Mouse (Mus musculus) lung, postnatal 36 days (tissue): Measurements from ENCODE around the gene Ccdc124.
"Not testable (repeated sequence)": the region's sequence is repeated elsewhere in the genome, so short reads cannot be mapped to it uniquely, and the experiment has no call there.

ENCODE experiments used
- DNase-seq: peaks from one replicate; pipeline ENCODE4 v3.0.0; 2022; ENCODE audit warnings: mixed read lengths

Gene Ccdc124

GRCm38 (mm10) chr8:70843214-70843773 lies 30.4 kb downstream of the Ccdc124 start:
- DNase-seq = no peak

- DNase-seq = no peak
These were observed 31.3 kb downstream of the Ccdc124 start for GRCm38 (mm10) chr8:70842484-70842883.

- peak; percentile 96 for DNase-seq
These were observed 32.3 kb downstream of the Ccdc124 start for GRCm38 (mm10) chr8:70841147-70842072.

- no peak for DNase-seq
These were observed 33.1 kb downstream of the Ccdc124 start for GRCm38 (mm10) chr8:70840590-70840989.

- peak; percentile 100 for DNase-seq
These were observed 34.1 kb downstream of the Ccdc124 start, which contains the start of gene Arrdc2 for GRCm38 (mm10) chr8:70839408-70840351. TSS of gene Arrdc2 (minus strand) at chr8:70839720.

- peak; percentile 37 for DNase-seq
These were observed 34.9 kb downstream of the Ccdc124 start for GRCm38 (mm10) chr8:70838654-70839407.

GRCm38 (mm10) chr8:70836666-70837065 lies 37.1 kb downstream of the Ccdc124 start:
- DNase-seq = no peak

- no peak for DNase-seq
These were observed 39.7 kb downstream of the Ccdc124 start for GRCm38 (mm10) chr8:70834071-70834470.

- peak; percentile 86 for DNase-seq
These were observed 40.2 kb downstream of the Ccdc124 start for GRCm38 (mm10) chr8:70833520-70833919.

- DNase-seq = peak; percentile 74
These were observed 40.7 kb downstream of the Ccdc124 start for GRCm38 (mm10) chr8:70833018-70833482.

GRCm38 (mm10) chr8:70832371-70832770 lies 41.4 kb downstream of the Ccdc124 start:
- DNase-seq = no peak

- DNase-seq = no peak
These were observed 42.2 kb downstream of the Ccdc124 start for GRCm38 (mm10) chr8:70831517-70831916.

- DNase-seq = no peak
These were observed 45.9 kb downstream of the Ccdc124 start for GRCm38 (mm10) chr8:70827796-70828195.

GRCm38 (mm10) chr8:70827010-70827409 lies 46.7 kb downstream of the Ccdc124 start:
- DNase-seq = no peak

GRCm38 (mm10) chr8:70825816-70826215 lies 47.9 kb downstream of the Ccdc124 start:
- no peak for DNase-seq

- DNase-seq = no peak
These were observed 49.9 kb downstream of the Ccdc124 start for GRCm38 (mm10) chr8:70823802-70824201.

- DNase-seq = not testable (repeated sequence)
These were observed 51.1 kb downstream of the Ccdc124 start for GRCm38 (mm10) chr8:70822594-70822993.

- DNase-seq = no peak
These were observed 51.7 kb downstream of the Ccdc124 start for GRCm38 (mm10) chr8:70821992-70822391.

GRCm38 (mm10) chr8:70821399-70821962 lies 52.3 kb downstream of the Ccdc124 start:
- DNase-seq = peak; percentile 77

- DNase-seq = peak; percentile 96
These were observed 53.4 kb downstream of the Ccdc124 start for GRCm38 (mm10) chr8:70820101-70820935.
